Mouse (Mus musculus): ENCODE data around the gene Ebf1.

Gene Ebf1

DNA sequence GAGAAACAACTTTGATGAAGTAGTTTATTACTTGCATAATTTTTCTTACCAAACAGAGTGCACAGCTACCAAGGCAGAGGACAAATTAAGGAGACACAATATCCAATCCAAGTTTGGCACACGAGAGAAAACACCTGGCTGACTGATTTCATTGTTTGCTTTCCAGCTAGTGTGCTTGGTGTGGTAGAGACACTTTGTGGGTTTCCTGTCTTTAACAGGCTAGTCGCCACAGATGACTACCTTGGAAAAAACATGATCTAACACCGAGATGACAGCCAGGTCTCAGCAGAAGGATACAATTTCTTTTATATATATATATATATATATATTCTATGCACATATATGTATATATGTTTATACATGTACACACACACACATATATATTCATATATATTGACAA lies 332.0 kb downstream of the Ebf1 start:
- DNase-seq (ENCODE audit: low spot score in 2 of 2) = no peak

DNA sequence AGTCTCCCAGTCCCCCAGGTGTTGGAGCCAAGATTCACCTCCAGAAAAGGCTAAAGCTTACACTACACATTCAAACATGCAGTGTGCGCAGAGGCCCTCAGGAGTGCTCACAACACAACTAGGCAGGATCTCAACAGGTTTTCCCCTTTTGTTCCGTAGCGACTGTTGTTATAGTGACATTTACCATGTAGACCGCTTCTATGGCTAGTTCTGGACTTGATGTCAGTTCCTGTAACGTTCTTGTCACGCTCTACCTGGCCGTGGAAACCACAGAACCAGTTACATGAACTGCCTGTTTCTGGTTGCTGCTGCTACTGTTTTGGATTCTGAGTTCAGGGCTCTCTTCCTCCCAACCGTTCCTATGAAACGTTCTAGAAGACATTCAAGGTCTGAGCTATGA lies 333.2 kb downstream of the Ebf1 start:
- DNase-seq (ENCODE audit: low spot score in 2 of 2) = no peak

DNA sequence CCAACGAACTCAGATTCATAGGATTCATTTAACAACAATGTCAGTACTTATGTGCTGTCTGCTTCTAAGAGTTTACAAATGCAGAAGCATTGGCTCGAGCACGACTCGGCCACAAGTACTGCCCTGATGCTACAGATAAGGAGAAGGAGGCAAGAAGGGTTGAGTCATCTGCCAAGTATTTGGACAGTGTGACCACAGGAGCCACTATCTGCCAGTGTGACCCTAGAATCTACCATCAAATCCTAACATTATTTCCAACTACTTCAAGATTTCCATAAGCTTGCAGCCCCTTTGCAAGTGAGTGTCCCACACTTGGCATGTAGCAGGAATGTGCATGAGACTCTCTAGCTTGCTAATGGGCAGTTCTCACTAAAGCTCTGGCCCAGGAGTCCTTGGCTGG lies 334.4 kb downstream of the Ebf1 start:
- DNase-seq (ENCODE audit: low spot score in 2 of 2) = no peak

DNA sequence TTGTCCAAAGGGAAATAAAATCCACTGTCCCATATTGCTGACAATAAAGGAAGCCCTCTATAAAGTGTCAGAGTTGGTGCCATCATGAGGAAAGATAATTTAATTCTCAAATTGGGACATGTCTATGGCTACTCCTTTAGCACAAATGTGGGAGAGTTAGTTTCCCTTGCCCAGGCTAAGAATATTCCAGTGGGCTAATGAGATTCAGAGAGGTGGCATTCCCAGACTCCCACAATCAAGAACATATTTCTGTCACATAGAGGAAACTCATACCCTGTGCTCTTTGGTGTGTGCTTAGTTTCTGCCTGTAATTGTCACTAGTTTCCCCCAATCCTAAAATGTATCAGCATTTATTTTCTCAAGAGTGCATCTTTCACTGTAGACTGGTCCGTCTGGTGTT lies 336.2 kb downstream of the Ebf1 start:
- DNase-seq (ENCODE audit: low spot score in 2 of 2) = no peak

DNA sequence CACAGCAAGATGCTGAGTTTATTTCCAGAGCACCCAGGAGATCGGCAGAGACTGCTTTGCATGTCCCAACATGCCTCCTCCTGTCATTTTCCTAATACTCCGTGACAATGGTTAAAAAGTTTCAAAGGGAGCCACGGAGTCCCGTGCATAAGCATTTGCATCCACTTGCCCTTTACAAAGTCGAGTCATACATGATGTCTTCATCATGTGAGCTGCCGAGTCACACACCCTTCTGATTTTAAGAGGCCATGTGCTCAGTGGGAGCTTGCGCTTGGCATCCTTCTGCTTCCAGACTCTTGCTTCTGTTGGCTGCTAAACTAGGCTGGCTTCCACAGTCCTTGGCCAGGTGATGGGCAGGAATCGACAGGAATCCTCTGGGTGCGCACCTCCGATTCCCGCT lies 336.7 kb downstream of the Ebf1 start:
- DNase-seq (ENCODE audit: low spot score in 2 of 2) = no peak

DNA sequence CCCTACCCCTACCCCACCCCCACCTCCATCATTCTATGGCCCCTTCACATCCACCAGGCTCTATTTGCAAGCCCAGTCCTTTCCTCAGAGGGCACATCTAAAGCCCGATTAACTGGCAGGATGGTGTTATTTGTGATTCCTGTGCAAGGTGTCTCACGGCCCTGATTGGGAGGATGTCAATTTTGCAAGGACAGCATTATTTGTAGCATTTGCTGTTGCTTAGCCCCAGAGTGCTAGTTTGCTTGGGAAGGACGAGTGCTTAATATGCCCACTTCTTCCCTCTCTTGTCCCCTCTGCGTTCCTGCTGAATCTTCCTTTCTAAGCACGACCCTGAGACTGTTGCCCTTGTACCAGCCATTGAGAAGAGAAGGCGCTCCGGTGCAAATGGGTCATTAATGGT lies 337.2 kb downstream of the Ebf1 start:
- no peak for DNase-seq (ENCODE audit: low spot score in 2 of 2)

DNA sequence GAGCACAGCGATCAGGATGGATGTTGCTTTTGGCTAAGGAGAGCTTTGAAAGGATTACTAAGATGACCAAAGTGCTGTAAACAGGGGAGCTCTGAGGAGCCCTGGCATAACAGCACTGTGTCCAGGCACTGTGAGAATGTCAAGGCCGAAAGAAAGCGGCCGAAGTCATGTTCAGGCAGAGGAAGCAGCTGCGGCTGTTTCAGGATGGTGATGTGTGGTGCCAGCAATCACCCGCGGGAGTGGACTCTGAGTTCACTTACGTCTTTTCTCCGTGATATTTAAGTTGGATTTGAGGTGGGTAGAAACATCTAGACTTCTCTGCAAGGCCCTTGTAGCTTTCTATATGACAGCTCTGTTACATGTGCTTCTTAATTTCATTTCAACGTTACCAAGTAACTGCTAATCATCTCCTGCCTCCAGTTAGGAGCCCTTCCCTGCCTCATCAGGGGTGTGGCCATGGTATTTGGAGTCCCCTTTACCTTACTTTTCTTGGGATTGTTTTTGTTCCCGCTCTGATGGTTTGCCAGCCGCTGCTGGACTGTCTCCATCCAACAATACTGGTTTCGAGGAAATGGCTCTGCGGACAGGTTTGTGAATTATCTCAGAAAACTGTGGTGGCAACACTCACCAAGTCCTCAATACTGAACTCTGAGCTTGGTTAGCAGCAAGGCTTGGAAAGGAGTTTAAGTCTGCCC lies 345.8 kb downstream of the Ebf1 start:
- DNase-seq (ENCODE audit: low spot score in 2 of 2) = no peak

DNA sequence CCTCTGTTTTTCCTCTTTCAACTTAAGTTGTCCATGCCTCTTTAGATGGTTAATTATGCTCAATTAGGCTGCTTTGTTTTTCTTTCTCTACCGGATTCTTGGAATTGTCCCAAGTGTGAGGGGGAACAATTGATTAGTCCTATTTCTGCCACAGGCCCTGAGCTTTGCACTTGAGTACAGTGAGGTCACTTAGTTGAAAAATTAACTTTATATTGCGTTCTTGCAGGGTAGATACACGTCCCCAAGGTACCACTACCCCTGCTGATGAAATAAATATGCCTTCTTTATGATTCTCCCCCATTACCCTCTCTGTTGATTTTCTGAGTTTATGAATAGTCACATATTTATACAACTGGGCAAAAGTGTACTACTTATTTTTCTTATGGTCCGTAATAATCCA lies 351.9 kb downstream of the Ebf1 start:
- DNase-seq (ENCODE audit: low spot score in 2 of 2) = no peak

DNA sequence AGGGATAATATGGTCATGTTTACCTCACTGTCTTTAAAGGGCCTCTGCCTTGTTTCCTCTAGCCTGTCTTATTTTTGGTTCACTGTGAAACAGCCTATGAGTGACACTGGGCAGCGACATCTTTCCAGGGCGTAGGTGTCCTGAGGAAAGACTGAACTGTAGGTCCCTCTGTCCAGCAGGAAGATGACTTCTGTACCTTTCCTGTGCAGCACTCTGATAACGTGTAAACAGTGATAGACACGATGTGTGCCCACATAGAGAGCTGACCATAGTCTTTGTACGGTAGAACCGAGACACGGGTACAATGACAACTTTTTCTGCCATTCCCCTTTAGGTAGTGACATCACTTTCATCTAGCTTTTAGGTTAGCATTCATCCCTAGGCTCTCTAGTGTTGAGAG lies 357.2 kb downstream of the Ebf1 start:
- DNase-seq (ENCODE audit: low spot score in 2 of 2) = no peak

DNA sequence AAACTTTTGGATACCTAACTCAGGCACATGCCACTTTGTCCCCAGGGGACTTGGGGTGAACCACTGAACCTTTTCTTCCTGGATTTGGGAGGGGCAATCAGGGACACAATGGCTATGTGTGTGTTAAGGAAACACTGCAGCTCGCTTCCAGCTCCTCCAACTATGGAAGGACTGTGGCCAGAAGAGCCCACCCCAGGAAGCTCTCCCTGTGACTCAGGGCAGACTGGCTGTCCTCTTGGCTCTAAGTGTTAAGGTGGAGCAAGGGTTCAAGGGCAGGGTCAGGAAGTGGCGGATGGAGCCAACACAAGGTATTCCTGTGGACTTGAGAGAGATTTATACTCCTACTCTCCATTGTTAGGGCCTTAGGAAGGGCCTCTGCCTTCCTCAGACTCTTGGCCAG lies 358.0 kb downstream of the Ebf1 start:
- DNase-seq (ENCODE audit: low spot score in 2 of 2) = peak in 1 of 2 experiments; percentile 32

DNA sequence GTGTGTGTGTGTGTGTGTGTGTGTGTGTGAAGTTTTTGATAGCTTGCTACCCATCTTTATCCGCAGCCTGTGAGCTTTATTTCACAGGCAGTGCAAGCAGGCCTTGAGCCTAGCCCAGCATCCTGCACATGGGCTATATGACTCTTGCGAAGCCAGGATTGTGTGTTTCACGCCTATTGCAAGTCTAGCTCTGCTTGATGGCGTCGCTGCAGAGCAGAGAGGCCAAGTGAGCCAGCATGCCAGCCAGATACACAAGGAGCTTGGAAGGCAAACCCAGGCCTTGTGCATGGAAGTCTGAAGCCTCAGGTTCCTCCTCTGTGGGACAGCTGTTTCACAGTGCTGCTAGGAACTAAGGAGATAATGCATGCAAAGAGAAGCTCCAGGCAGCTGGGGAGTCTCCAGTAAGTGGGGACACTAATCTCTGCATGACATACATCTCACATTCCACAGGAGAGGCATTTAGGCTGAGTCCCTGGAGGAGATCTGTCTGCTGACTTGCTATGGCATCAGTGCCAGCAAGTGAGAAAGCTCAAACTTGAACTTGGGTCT lies 359.2 kb downstream of the Ebf1 start:
- DNase-seq (ENCODE audit: low spot score in 2 of 2) = no peak

DNA sequence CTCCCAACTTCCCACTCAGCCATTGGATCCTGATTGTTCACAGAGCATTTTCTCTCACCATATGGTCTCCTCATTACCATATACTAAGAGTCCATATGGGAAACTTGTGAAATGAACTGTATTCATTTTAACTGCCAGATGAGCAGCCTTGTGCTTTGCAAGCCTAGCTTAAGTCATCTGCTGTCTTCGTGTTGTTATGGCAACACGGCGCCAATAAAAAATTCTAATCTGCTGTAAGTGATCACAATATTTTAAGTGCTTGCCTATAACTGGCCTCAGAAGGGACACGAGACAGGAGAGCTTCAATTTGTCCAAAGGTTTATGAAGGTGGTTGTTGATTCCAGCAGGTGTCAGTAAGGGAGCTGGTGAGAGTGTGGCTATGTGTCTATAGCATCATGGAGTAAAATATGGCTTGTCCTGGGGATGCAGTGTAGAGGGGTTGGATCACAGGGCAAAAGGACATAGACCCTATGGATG lies 360.8 kb downstream of the Ebf1 start:
- no peak for DNase-seq (ENCODE audit: low spot score in 2 of 2)

DNA sequence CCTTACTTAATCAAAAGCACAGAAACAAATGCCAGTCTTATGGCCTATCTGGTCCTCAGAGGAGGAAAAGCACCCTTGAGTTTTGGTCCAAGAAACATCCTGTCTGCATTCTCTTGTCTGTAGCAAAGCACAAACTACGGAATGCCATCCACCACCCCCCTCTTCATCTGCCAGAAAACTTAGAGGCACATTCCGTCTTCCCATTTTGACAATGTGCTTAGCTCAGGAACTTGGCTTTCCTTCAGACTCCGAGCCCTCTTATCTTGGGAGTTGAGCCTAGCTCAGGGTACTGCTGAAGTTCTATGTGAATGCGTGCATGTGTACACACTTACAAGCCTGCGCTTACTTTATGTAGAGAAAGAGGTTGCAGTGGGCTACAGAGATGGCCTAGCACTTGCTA lies 362.3 kb downstream of the Ebf1 start:
- no peak for DNase-seq (ENCODE audit: low spot score in 2 of 2)

DNA sequence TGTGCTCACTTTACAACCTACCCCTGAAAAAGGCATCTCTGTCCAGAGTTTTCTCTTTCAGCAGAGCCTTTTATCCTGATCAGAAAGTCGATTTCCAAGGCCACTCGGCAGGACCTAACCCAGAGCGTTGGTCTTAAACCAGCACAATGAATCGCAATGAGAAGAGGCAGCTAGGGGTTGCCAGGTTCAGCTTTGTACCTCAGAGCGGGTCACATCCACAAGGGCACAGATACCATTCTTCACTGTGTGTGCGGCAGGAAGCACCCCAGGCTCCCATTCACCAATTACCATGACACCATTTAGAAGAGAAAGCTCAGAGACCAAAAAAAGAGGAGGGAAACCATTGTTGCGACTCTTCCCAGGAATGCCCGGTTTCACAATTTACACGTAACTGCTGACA lies 365.1 kb downstream of the Ebf1 start:
- no peak for DNase-seq (ENCODE audit: low spot score in 2 of 2)

DNA sequence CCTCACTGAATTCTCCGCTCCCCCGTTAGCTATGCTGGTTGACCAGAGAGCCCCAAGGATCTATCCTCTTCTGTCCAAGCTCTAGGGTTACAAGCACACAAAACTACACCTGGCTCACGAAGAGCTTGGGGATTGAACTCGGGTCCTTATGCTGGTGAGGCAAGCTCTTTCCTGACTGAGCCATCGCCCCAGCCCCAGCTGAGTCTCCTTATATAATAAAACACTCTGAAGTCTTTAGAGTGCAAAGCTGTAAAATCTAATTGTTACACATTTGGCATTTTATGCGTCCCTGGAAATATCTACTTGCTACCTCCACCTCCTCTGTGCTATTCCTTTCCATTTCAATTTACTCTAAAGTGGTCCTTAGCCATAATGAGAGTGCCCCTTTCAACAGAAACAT lies 366.8 kb downstream of the Ebf1 start:
- no peak for DNase-seq (ENCODE audit: low spot score in 2 of 2)

DNA sequence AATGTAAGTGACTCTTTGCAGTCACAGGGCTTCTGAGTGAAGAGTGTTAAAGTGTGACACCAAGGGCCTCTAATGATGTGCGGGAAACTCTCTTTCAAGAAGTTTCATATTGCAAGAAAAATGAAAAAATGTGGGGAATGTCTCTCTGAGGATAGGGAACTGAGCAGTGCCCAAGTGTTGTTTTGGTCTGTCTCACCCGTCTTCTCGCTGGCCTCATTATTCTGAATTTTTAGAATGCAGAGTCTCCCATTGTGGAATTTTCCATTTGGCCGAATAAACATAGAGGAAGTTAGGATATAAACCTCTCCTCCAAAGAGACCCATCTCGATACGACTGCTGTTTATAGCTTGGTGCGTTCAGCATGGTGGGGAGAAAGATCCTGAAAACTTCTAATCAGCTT lies 367.3 kb downstream of the Ebf1 start:
- DNase-seq (ENCODE audit: low spot score in 2 of 2) = no peak

DNA sequence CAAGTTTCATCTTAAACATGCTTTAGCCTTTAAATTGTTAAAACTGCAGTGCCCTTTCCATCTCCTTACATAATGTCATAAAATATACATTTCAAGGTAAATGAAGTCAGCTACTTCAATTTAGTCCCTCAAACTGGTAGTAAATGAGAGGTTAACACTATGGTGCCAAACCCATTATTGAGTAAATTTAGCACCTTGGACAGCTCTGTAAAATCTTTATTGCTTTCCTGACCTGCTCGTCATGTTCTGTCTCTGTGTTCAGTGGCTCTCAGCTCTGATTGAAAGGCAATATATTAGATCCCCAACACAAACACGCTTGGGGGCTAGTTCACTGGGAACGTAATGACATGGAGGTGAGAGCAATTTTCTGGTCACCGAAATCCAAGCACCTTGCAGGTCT lies 370.7 kb downstream of the Ebf1 start:
- DNase-seq (ENCODE audit: low spot score in 2 of 2) = no peak

DNA sequence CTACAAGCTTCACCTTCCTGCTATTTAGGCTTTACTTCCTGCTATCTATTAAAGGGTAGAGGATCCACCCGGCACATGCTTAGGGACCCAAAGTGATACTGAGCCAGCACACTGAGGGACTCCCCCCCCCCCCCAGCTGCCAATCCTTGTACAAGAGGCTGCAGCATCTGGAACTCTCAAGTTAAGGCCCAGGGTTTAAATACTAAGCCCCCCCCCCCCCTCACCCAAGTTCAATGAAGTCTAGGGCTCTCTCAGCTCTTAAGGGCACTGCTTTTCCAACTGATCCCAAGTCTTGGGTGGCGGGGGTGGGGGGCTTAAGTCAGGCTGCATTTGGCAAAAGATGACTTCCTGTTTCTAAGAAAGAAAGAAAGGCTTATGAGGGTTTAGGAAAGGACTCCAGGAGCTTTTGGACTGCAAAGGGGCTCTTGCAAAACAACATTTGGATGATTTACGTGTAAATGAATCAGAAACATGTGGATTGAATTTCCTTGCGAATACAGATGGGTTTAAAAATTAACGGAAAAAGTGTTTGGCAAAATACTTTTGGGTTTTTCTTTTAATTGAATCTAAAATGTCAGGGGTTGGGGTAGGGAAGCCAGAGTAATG lies 385.7 kb downstream of the Ebf1 start:
- no peak for DNase-seq (ENCODE audit: low spot score in 2 of 2)

DNA sequence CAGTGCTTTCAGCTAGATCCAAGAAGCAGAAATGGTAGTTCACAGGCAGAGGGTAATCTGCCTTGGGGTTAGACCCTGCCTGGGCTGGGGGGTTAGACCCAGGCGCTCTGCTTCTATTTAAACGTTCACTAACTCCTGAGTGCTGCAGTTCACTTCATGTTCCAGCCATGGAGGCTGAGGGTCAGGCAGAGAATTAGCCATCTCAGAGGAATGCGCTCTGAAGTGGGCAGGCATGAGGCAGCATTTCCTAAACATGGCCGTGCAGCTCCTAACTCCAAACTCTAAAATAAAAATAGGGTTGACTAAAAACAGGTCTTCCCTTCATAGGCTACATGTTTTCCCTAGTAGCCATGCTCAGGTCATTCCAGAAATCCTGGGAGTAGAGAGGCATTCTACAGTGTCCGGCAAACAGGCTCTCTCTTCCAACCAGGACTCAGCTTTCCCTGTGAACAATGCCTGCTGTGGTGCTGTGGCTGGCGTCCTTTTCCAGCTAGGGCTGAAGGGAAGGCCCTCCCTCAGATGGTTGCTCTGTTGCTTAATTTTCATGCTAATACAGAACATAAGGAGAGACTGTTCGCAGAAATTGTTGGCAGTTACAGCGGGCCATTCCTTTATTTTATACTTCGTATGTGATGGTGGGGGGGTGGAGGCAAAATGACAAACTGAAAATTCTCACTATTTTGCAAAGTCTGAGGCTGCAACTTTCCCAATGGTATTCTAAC lies 386.8 kb downstream of the Ebf1 start:
- no peak for DNase-seq (ENCODE audit: low spot score in 2 of 2)

DNA sequence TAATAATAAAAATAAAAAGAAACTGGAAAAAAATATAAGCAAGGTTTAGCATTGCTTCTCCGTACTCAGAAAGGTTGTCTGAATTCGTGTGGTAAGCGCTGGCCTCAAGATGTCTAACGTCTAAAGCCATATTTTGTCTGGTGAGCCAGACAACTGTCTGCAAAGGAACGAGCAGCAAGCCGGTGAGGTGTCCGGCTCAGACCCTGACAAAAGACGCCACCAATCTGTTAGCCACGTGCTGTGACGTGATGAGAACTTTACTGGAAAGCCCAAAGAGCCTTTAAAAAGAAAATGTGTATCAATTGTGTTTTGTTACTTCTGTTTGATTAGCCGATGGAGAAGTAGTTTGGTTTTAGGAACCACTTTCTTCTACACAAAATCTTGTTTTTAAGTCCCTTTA lies 390.2 kb downstream of the Ebf1 start:
- no peak for DNase-seq (ENCODE audit: low spot score in 2 of 2)

DNA sequence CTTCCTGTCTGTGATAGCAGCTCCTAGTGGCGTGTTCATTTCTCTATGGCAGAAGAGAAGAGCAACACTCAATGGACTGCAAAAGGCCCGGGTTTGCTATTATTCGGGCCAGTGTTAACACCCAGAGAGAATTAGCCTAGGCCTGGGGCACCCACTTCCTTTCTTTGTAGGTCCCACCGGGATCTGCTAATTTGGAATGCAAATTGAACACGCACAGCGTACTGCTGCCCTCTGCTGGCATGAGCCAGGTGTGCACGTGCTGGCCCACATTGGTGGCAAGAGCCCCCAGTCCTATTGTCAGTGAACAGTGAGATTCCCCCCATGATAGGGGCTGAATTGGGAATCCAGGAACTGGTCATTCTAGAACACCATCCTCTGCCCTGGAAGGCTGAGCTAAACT lies 391.0 kb downstream of the Ebf1 start:
- peak; percentile 63 to 77 for DNase-seq (ENCODE audit: low spot score in 2 of 2)

DNA sequence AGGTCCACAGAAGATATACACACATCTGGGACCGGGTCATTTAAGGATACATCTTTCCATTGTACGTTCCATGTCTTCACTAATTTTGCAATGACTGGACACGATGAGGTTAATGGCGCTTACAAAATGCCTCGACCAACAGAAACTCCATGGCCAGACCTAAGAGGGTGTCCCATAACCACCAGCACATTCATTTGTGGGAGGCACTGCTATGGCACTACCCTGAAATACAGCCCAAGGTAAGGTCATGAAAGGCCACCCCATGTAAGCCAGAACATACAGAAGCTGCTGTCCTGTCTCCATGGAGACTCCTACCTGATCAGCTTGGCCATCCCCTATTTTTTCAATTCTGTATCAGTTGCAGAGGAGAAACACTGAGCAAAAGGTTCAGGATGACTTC lies 391.6 kb downstream of the Ebf1 start:
- no peak for DNase-seq (ENCODE audit: low spot score in 2 of 2)

DNA sequence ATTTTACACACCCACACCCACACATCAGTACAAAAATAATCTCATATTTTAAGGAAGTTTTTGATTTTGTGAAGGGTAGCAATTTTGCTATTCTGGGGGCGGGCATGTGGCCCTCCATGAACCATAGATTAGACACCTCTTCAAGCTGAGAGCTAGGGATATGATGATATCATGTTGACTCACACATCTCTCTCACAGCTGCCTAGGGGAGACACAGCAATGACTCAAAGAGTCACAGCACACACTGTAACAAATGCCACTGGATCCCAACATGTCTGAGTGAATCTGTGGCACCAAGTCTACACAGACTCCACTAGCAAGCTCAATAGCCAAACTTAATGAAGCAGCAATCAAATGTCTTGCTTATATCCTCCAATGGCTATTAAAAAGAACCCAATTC lies 395.0 kb downstream of the Ebf1 start:
- DNase-seq (ENCODE audit: low spot score in 2 of 2) = no peak

Data from urinary bladder, postnatal 36 days (tissue).